Mouse (Mus musculus) liver, postnatal 0 days (tissue): ENCODE measurements around the gene Nanos3. TPM values are rescaled to one million over a fixed set of nuclear protein-coding genes. Genes with fewer than 3 reads are reported as not detected.

Source experiments
- ATAC-seq: fragments of 200-750 bp; cut with Nextera tagmentation; 2 replicates; pipeline ENCODE4 v1.8.0; 2017; ENCODE audit warnings: mild to moderate bottlenecking, moderate library complexity
- DNase-seq: peaks from one replicate; pipeline ENCODE4 v3.0.0-alpha.2; 2016
- H3K27ac ChIP-seq: fragments of 300-500 bp; sonication (generic); 2 replicates; pipeline ENCODE4 v1.5.1; 2014; ENCODE audit warnings: antibody characterized with exemption, moderate library complexity, mild to moderate bottlenecking, low read depth
- H3K27me3 ChIP-seq: fragments of 300-500 bp; sonication (generic); 2 replicates; pipeline ENCODE4 v1.6.1; 2014; ENCODE audit warnings: low read length, control low read depth, mixed read lengths; ENCODE audit not compliant: insufficient read depth
- H3K36me3 ChIP-seq: fragments of 300-500 bp; sonication (generic); replicated peaks from 2 replicates; pipeline ENCODE4 v1.6.1; 2014; ENCODE audit warnings: mild to moderate bottlenecking, control low read depth, low read length, moderate library complexity, mixed read lengths; ENCODE audit not compliant: insufficient read depth
- H3K4me1 ChIP-seq: fragments of 300-500 bp; sonication (generic); 2 replicates; pipeline ENCODE4 v1.6.1; 2014; ENCODE audit warnings: antibody characterized with exemption, mild to moderate bottlenecking, control low read depth; ENCODE audit not compliant: insufficient read depth
- H3K4me2 ChIP-seq: fragments of 300-500 bp; sonication (generic); 2 replicates; pipeline ENCODE4 v1.6.1; 2014; ENCODE audit warnings: low read depth, mild to moderate bottlenecking, low read length, moderate library complexity, mixed read lengths
- H3K4me3 ChIP-seq: fragments of 300-500 bp; sonication (generic); 2 replicates; pipeline ENCODE4 v1.5.1; 2014; ENCODE audit warnings: low read depth, low read length
- H3K9ac ChIP-seq: fragments of 300-500 bp; sonication (generic); replicated peaks from 2 replicates; pipeline ENCODE4 v1.6.1; 2014; ENCODE audit warnings: mild to moderate bottlenecking, moderate library complexity
- H3K9me3 ChIP-seq: fragments of 300-500 bp; sonication (generic); 2 replicates; pipeline ENCODE4 v1.6.1; 2016; ENCODE audit warnings: mild to moderate bottlenecking, control low read depth, low read length, mixed read lengths
- CTCF ChIP-seq: sonication (generic); IDR thresholded peaks from 2 replicates; pipeline ENCODE4 v1.5.1; 2016; ENCODE audit warnings: antibody characterized with exemption, low read depth
- EP300 ChIP-seq: IDR thresholded peaks from 2 replicates; pipeline ENCODE4 v1.6.1; 2016; ENCODE audit warnings: antibody characterized with exemption, low read depth, mild to moderate bottlenecking
- WGBS: fragments of 180-500 bp; shearing (Covaris S2); extraction: QIAGEN DNeasy Blood & Tissue Kit; methylation state at CpG from one replicate; pipeline ENCODE4 v1.1.7; 2014; ENCODE audit not compliant: insufficient replicate concordance; 5-methylcytosine and 5-hydroxymethylcytosine counted together
- polyA plus RNA-seq: library from polyadenylated mRNA; unstranded; fragments of >200 nt; fragmentation: Nextera tagmentation; extraction: Ambion mirVana; gene quantifications from 2 replicates; pipeline ENCODE4 v1.2.1, GENCODE M21; 2015

The Nanos3 gene
- polyA plus RNA-seq, 1 experiment from 2014 or later = 0.34 TPM

DNA sequence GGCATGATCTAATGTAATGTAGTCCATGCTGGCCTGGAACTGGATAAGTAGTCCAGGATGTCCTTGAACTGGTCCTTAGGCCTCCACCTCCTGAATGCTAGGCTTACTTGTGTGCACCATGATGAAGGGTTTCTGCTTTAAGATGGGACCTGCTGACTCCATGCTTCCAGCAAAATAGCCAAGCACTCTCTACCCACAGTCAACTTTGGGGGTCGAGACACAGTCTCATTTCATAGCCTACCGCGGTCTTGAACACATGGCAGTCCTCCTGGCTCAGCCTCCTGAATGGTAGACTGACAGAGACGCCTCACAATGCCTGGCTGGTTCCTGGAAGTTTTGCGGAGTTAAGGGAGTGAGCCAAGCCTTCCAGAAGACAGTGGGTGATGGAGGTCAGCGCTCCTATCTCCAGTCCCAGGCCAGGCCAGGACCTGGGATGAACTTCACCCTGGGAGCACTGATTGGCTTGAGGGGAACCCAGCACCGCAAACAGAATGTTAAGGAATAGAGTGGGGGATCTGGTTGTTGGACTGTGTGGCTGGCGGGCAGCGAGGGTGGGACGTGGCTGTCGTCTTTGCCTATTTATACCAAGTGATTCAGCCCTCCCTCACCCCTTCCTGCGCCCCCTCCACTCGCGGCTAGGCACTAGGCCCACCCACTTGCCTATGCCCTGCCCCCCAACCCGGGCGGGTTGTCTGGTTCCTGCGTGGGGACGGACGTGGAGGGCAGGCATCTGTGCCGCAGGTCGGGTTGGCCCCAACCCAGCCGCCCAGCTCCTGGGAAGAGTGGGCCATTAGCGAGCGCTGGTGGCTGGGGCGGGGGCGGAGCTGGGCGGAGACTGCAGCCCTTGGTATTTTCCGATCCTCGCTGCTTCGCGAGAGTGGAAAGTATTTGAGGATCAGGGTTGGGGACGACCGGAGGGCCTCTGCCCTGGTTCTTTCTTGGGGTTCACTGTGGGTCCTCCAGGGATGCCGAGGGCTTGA is 18.2 kb upstream of the Nanos3 start:
- peaks cover 4% of the 10 kb centered on the region; the same call in 1 of the 2 replicates for H3K36me3 ChIP-seq
- peak overlapping the region; percentile 91 for H3K4me2 ChIP-seq
- H3K9ac ChIP-seq = peak overlapping the region; percentile 66
- 8% methylated on average over 34 of the region's 34 CpGs for WGBS
- DNase-seq = peak; percentile 78
- TF ChIP-seq CTCF = no peak
- TF ChIP-seq EP300 = no peak
- peak overlapping the region; percentile 95 for H3K27ac ChIP-seq
- no peaks in the 10 kb centered on the region for H3K9me3 ChIP-seq
- H3K4me1 ChIP-seq = peaks cover 55% of the 10 kb centered on the region
- ATAC-seq = peak; percentile 57
- H3K4me3 ChIP-seq = peak overlapping the region; percentile 67
- H3K27me3 ChIP-seq = peaks cover 9% of the 10 kb centered on the region; the same call in 1 of the 2 replicates

DNA sequence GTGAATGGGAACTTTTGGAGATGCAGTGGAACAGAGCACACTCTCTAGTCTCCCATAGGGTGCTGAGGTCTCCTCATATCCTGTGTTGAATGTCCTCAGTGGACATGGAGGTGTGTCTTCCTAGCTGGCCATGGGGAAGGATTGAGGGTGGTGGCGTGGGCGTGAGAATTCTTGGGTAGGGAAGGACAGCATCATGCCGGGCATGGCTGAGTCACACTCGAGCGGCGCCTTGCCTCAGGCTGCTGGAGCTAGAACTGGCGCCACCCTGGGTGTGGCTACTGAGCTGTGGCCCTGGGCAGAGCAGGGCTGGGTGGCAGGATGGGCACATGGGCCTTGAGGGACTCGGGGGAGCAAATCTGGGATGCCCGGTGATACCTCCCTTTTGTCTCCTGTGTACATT is 17.4 kb upstream of the Nanos3 start:
- Histone ChIP-seq H3K36me3 (0 out of 2 replicates have a peak, but pooled peaks cover 3% of the 10 kb centered on the region), H3K4me2 (peak overlapping the region; percentile 91), H3K4me1 (peaks cover 59% of the 10 kb centered on the region), H3K4me3 (peak overlapping the region; percentile 67), H3K9ac (peak overlapping the region; percentile 86; the same call in 1 of the 2 replicates), H3K9me3 (no peaks in the 10 kb centered on the region), H3K27ac (peak overlapping the region; percentile 95), H3K27me3 (peaks cover 9% of the 10 kb centered on the region; the same call in 1 of the 2 replicates)
- no peak for ATAC-seq
- DNase-seq = peak; percentile 57
- WGBS = 35% methylated on average over 9 of the region's 9 CpGs
- TF ChIP-seq EP300 (no peak), CTCF (no peak)

GRCm38 (mm10) chr8:84201545-84202245 is 16.7 kb upstream of the Nanos3 start:
- Histone ChIP-seq H3K4me1 (peaks cover 64% of the 10 kb centered on the region), H3K27me3 (peaks cover 9% of the 10 kb centered on the region; the same call in 1 of the 2 replicates), H3K9ac (peak overlapping the region; percentile 86), H3K4me3 (peak overlapping the region; percentile 67), H3K4me2 (peak overlapping the region; percentile 91), H3K9me3 (no peaks in the 10 kb centered on the region), H3K36me3 (0 out of 2 replicates have a peak, but pooled peaks cover 3% of the 10 kb centered on the region), H3K27ac (peak overlapping the region; percentile 95)
- peak; percentile 62 for DNase-seq
- WGBS = 26% methylated on average over 15 of the region's 15 CpGs
- TF ChIP-seq EP300 (no peak), CTCF (no peak)
- no peak for ATAC-seq

GRCm38 (mm10) chr8:84200652-84201544 is 15.9 kb upstream of the Nanos3 start:
- 3% methylated on average over 52 of the region's 70 CpGs for WGBS
- Histone ChIP-seq H3K27ac (peak overlapping the region; percentile 95), H3K4me2 (peak overlapping the region; percentile 91), H3K9me3 (no peaks in the 10 kb centered on the region), H3K27me3 (peaks cover 9% of the 10 kb centered on the region; the same call in 1 of the 2 replicates), H3K4me3 (peak overlapping the region; percentile 67), H3K9ac (peak overlapping the region; percentile 86), H3K36me3 (0 out of 2 replicates have a peak, but pooled peaks cover 3% of the 10 kb centered on the region), H3K4me1 (peaks cover 64% of the 10 kb centered on the region)
- ATAC-seq (peak; percentile 7; the same call in 1 of the 2 replicates), DNase-seq (peak; percentile 77)
- TF ChIP-seq CTCF (no peak), EP300 (no peak)

DNA sequence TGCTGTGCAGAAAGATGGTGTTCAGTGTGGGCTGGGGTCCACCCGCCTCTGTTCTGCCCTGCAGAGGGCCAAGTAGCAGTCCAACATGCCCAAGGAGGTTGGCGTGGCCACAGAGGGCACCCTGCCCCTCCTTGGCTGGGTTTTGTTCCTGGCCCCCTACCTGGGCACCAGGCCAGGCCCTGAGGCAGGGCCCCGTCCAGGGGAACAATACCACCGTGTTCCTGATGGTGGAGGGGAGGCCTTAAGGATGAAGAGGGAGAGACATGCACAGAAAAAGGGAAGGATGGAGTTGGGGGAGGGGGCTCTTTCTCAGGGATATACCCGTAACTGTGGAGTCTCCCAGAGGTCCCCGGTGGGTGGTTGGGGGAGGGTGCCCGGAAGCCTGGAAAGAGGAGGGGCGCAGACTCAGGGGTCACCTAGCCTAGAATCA is 15.1 kb upstream of the Nanos3 start:
- ATAC-seq (no peak), DNase-seq (no peak)
- no peak for TF ChIP-seq EP300
- TF ChIP-seq CTCF = no peak
- Histone ChIP-seq H3K9ac (peak overlapping the region; percentile 86; the same call in 1 of the 2 replicates), H3K9me3 (no peaks in the 10 kb centered on the region), H3K27me3 (peaks cover 9% of the 10 kb centered on the region; the same call in 1 of the 2 replicates), H3K27ac (peak overlapping the region; percentile 95), H3K36me3 (no peaks in the 10 kb centered on the region), H3K4me1 (peaks cover 64% of the 10 kb centered on the region), H3K4me2 (peak overlapping the region; percentile 91), H3K4me3 (peak overlapping the region; percentile 67)
- 20% methylated on average over 8 of the region's 8 CpGs for WGBS
